Mouse (Mus musculus): ENCODE measurements at regions not wholly inside any gene's neighbourhood (a gene's known extent, or its start where the extent isn't known, plus 50 kb on each side); places are given as distances from the start of the nearest gene placed in this dataset.
"Not testable (repeated sequence)": the region's sequence is repeated elsewhere in the genome, so short reads cannot be mapped to it uniquely, and the experiment has no call there.

DNA sequence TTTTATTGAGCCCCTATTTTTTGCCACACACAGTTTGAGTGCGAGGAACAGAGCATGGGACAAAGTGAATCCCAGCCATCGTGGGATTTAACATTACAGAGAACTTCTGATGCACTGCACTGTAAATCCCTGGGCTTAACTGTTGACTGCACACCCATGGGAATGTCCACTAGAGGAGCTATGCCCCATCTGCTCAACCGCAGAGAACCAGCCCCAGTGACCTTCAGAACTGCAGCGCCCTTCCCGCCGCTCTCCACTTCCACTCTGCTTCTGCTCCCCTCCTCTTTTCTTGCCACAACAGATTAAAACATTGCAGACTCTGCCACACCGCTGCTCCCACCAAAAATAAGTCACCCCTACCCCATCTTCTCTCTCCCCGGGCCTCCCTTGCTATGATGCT lies 283.3 kb upstream of the Ercc4 start:
- no peak overlapping the region for H3K4me2 ChIP-seq (ENCODE audit: low read depth)
- no peak overlapping the region for H3ac ChIP-seq (ENCODE audit: control insufficient read depth, insufficient read length)
- no peaks in the 10 kb centered on the region for H3K79me2 ChIP-seq (ENCODE audit: control insufficient read depth, insufficient read depth)
- TF ChIP-seq MYOD1 (IDR thresholded peaks at IDR 0.05; ENCODE audit: control insufficient read depth in 1 of 3, insufficient read length in 2 of 3, low read depth in 2 of 3) (no peak), E2F4 (IDR thresholded peaks at IDR 0.05; ENCODE audit: insufficient read depth) (no peak), MAX (IDR thresholded peaks at IDR 0.05; ENCODE audit: low read depth) (no peak), TCF12 (IDR thresholded peaks at IDR 0.05; ENCODE audit: insufficient read depth, poor library complexity, severe bottlenecking) (no peak), MYOG (IDR thresholded peaks at IDR 0.05; ENCODE audit: control insufficient read depth in 1 of 3, insufficient read depth in 1 of 3, insufficient read length in 2 of 3, low read depth in 2 of 3) (no peak), TCF3 (IDR thresholded peaks at IDR 0.05; ENCODE audit: insufficient read length, low read depth) (no peak), SRF (IDR thresholded peaks at IDR 0.05; ENCODE audit: control insufficient read depth, insufficient read length, low read depth) (no peak), POLR2A (IDR thresholded peaks at IDR 0.05; ENCODE audit: insufficient read length, low read depth) (no peak), CEBPB (IDR thresholded peaks at IDR 0.05; ENCODE audit: insufficient read depth, poor library complexity, severe bottlenecking) (no peak), USF1 (IDR thresholded peaks at IDR 0.05; ENCODE audit: low read depth) (no peak), REST (IDR thresholded peaks at IDR 0.05; ENCODE audit: insufficient read depth, insufficient read length) (no peak), POLR2AphosphoS2 (IDR thresholded peaks at IDR 0.05; ENCODE audit: insufficient read length, low read depth) (no peak)
- no peaks in the 10 kb centered on the region for H3K36me3 ChIP-seq (ENCODE audit: control insufficient read depth, insufficient read depth)
- no peak overlapping the region for H3K4me3 ChIP-seq
- no peaks in the 10 kb centered on the region for H3K27me3 ChIP-seq (ENCODE audit: control insufficient read depth, insufficient read depth, insufficient read length)

DNA sequence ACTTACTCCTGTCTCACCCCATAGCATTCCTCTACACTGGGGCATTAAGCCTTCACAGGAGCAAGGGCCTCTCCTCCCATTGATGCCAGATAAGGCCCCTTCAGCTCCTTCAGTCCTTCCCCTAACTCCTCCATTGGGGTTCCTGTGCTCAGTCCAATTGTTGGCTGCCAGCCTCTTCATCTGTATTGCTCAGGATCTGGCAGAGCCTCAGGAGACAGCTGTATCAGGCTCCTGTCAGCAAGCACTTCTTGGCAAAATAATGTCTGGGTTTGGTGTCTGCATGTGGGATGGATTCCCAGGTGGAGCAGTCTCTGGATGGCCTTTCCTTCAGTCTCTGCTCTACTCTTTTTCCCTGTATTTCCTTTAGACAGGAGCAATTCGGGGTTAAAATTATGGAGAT lies 278.2 kb upstream of the Ercc4 start:
- H3K4me2 ChIP-seq (ENCODE audit: low read depth); H3ac ChIP-seq (ENCODE audit: control insufficient read depth, insufficient read length); H3K79me2 ChIP-seq (ENCODE audit: control insufficient read depth, insufficient read depth); H3K27me3 ChIP-seq (ENCODE audit: control insufficient read depth, insufficient read depth, insufficient read length); H3K36me3 ChIP-seq (ENCODE audit: control insufficient read depth, insufficient read depth); H3K4me3 ChIP-seq: not testable (repeated sequence)

DNA sequence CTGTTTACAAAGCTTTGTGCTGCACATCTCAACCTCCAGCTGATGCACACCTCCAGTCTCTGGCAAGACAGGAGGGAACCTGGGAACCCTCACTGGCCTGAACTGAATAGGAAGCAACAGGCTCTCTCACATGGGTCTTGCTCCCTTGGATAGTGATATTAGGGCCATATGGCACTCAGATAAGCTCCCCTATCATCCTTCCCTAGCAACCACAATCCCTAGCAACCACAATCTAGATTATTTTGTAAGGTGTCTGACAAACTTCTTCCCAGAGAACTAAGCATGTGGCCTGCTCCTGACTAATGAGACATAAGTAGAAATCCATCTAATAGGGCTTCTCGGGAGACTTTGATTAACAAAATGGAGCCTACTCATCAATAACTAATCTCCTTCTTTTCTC lies 253.1 kb upstream of the Ercc4 start:
- Histone ChIP-seq H3K36me3 (ENCODE audit: control insufficient read depth, insufficient read depth) (no peaks in the 10 kb centered on the region), H3K4me2 (ENCODE audit: low read depth) (no peak overlapping the region), H3ac (ENCODE audit: control insufficient read depth, insufficient read length) (no peak overlapping the region), H3K4me3 (no peak overlapping the region), H3K27me3 (ENCODE audit: control insufficient read depth, insufficient read depth, insufficient read length) (no peaks in the 10 kb centered on the region), H3K79me2 (ENCODE audit: control insufficient read depth, insufficient read depth) (no peaks in the 10 kb centered on the region)
- no peak for TF ChIP-seq MYOG (IDR thresholded peaks at IDR 0.05; ENCODE audit: control insufficient read depth in 1 of 3, insufficient read depth in 1 of 3, insufficient read length in 2 of 3, low read depth in 2 of 3)
- TF ChIP-seq MYOD1 (IDR thresholded peaks at IDR 0.05; ENCODE audit: control insufficient read depth in 1 of 3, insufficient read length in 2 of 3, low read depth in 2 of 3), result no peak
- TF ChIP-seq MAX (IDR thresholded peaks at IDR 0.05; ENCODE audit: low read depth), result no peak
- TF ChIP-seq CEBPB (IDR thresholded peaks at IDR 0.05; ENCODE audit: insufficient read depth, poor library complexity, severe bottlenecking), result no peak
- TF ChIP-seq SRF (IDR thresholded peaks at IDR 0.05; ENCODE audit: control insufficient read depth, insufficient read length, low read depth), result no peak
- TF ChIP-seq REST (IDR thresholded peaks at IDR 0.05; ENCODE audit: insufficient read depth, insufficient read length), result no peak
- no peak for TF ChIP-seq TCF12 (IDR thresholded peaks at IDR 0.05; ENCODE audit: insufficient read depth, poor library complexity, severe bottlenecking)
- TF ChIP-seq POLR2AphosphoS2 (IDR thresholded peaks at IDR 0.05; ENCODE audit: insufficient read length, low read depth), result no peak
- TF ChIP-seq POLR2A (IDR thresholded peaks at IDR 0.05; ENCODE audit: insufficient read length, low read depth), result no peak
- TF ChIP-seq USF1 (IDR thresholded peaks at IDR 0.05; ENCODE audit: low read depth), result no peak
- no peak for TF ChIP-seq E2F4 (IDR thresholded peaks at IDR 0.05; ENCODE audit: insufficient read depth)
- TF ChIP-seq TCF3 (IDR thresholded peaks at IDR 0.05; ENCODE audit: insufficient read length, low read depth), result no peak

DNA sequence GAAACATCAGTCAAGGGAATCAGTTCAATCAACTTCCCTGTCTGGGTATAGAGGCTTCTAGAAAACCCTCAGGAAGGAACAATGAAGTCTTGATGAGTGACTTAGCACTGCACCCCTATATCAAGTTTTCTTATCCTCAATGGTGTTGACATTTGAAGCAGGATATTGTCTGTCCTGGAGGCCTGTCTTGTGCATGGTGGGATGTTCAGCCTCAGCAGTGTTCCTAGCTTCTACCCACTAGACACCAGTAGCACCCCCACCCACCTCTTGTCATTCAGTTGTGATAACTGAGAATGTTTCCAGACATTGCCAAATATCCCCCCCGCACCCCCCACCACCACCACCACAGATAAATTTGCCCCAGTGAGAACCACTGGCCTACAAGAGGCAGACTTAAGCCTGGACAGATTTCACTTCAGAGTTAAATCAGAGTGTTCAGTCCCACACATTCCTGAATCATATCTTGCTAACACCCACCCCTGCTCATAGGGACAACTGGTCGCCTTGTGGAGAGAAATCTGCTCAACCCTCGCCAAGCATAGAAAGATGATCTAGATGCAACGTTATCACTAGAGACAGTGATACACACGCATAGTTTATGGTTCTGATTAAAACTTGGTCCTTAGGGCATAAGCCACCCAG lies 249.6 kb upstream of the Ercc4 start:
- no peak overlapping the region for H3K4me2 ChIP-seq (ENCODE audit: low read depth)
- no peaks in the 10 kb centered on the region for H3K36me3 ChIP-seq (ENCODE audit: control insufficient read depth, insufficient read depth)
- H3ac ChIP-seq (ENCODE audit: control insufficient read depth, insufficient read length), result no peak overlapping the region
- no peak overlapping the region for H3K4me3 ChIP-seq
- no peak for TF ChIP-seq MYOG (IDR thresholded peaks at IDR 0.05; ENCODE audit: control insufficient read depth in 1 of 3, insufficient read depth in 1 of 3, insufficient read length in 2 of 3, low read depth in 2 of 3)
- H3K27me3 ChIP-seq (ENCODE audit: control insufficient read depth, insufficient read depth, insufficient read length), result no peaks in the 10 kb centered on the region
- H3K79me2 ChIP-seq (ENCODE audit: control insufficient read depth, insufficient read depth), result no peaks in the 10 kb centered on the region

DNA sequence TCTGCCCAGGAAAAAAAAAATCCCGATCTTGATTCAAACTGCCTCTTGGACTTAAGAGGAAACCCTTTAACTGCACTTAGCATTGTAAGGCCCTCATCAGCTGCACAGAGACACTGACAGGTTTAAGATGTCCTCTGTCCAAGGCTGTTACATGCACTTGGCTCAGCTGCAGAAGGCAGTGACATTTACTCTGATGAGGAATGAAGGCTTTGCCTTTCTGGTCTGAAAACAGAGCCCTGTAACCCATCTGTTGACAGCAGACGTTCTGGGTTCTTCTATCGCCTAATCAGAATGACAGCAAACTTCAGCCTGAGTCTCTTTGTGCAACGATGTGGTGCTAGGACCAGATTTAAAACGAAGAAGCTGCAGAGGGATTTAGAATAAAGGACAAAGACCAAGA lies 246.9 kb upstream of the Ercc4 start:
- Histone ChIP-seq H3ac (ENCODE audit: control insufficient read depth, insufficient read length) (no peak overlapping the region), H3K27me3 (ENCODE audit: control insufficient read depth, insufficient read depth, insufficient read length) (no peaks in the 10 kb centered on the region), H3K4me2 (ENCODE audit: low read depth) (no peak overlapping the region), H3K36me3 (ENCODE audit: control insufficient read depth, insufficient read depth) (no peaks in the 10 kb centered on the region), H3K79me2 (ENCODE audit: control insufficient read depth, insufficient read depth) (no peaks in the 10 kb centered on the region), H3K4me3 (no peak overlapping the region)
- TF ChIP-seq MYOD1 (IDR thresholded peaks at IDR 0.05; ENCODE audit: control insufficient read depth in 1 of 3, insufficient read length in 2 of 3, low read depth in 2 of 3) (no peak), SRF (IDR thresholded peaks at IDR 0.05; ENCODE audit: control insufficient read depth, insufficient read length, low read depth) (no peak)

DNA sequence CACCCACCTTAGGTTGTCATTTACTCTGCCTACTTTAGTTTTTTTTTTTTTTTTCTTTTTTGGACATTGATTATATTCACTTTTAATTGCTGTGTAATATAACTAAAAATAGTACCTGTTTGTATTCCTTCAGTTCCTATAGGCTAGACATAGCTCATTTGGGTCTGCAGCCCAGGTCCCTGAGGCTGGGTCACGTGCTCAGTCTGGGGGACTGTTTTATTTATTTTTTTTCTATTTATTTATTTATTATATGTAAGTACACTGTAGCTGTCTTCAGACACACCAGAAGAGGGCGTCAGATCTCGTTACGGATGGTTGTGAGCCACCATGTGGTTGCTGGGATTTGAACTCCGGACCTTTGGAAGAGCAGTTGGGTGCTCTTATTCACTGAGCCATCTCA lies 231.2 kb upstream of the Ercc4 start:
- not testable (repeated sequence) for H3K4me2 ChIP-seq (ENCODE audit: low read depth); H3K79me2 ChIP-seq (ENCODE audit: control insufficient read depth, insufficient read depth); H3K36me3 ChIP-seq (ENCODE audit: control insufficient read depth, insufficient read depth); H3ac ChIP-seq (ENCODE audit: control insufficient read depth, insufficient read length); H3K4me3 ChIP-seq; H3K27me3 ChIP-seq (ENCODE audit: control insufficient read depth, insufficient read depth, insufficient read length)

Measured in myocyte (in vitro differentiated cells).